Mouse (Mus musculus) thymus, adult 18-20 months (tissue): ENCODE measurements around the gene Miga2.

Experiments used
- DNase-seq, 2 experiments: peaks; one replicate each; pipeline ENCODE4 v3.0.0; 2022; ENCODE audit warnings: mixed read lengths in 2 of 2

The Miga2 gene

DNA sequence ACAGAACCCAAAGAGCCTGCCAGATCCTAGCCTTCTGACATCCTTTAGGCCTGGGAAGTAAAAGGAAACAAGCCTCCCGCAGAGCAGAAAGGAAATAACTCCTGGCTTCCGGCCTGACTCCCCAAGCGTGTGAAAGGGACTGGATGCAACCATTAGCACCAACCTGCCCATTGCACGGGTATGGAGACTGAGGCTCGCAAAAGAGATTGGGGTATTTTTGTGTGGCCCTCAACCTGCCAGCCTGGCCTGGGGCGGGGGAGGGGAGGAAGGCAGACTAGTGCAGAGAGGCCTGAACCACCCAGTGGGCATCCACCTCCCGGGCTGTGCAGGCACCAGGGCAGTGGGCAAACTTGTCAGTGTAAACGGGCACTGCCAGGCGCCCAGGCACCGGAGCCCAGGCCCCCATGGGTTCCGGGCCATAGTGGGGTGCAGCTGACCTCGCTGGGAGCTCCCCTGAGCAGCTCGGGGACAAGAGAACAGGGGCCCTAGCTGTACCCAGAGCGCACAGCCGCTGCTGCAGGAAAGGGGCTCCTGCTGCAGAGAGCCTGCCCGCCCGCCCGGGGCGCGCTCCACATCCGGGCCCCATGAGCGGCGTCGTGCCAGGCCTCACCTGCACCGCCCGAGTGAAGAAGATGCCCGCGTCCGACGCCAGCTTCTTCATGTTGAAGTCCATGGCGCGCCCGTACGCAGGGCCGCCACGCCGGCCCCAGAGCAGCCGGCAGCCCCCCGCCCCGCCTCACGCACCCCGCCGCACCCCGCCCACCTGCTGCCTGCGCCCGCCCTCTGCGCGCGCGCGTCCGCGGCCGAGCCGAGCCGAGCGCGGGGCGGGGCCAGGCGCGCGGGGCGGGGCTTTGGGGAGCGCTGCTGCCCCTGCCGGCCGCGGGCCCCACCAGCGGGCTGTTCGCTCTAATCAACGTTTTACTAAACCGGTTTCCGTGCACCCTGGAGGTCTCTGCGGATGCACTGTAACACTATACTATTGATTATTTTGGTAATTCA is 5.2 kb upstream of the Miga2 start, which contains the start of gene Sh3glb2:
Gene Sh3glb2, minus strand, starts transcription at position 805 of the 999 bp plus-strand sequence.
- peak; percentile 69 for DNase-seq

DNA sequence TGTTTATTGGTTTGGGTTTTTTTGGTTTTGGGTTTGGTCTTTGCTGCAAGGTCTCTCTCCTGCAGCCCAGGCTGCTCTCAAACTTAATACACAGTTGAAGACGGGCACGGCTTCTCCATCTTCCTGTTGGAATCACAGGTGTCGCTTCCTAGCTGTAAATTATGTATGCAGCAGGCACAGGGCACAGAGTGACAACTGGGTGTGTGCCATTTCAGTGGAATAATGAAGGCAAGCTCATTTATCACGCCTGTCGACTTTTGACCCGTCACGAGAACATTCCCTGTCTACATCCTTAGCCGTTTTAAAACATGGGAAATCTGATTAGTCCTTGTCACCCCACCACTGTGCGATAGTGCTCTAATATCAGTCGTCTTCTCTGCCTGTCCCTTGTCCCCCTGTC is 3.4 kb upstream of the Miga2 start:
- no peak for DNase-seq

- no peak for DNase-seq
Observed at GRCm38 (mm10) chr2:30362865-30363264, 1.2 kb upstream of the Miga2 start.

GRCm38 (mm10) chr2:30365281-30366069 is 1.4 kb downstream of the Miga2 start:
- no peak for DNase-seq

GRCm38 (mm10) chr2:30366203-30366602 is 2.2 kb downstream of the Miga2 start:
- DNase-seq = no peak

- DNase-seq = no peak
Observed at GRCm38 (mm10) chr2:30371544-30371943, 7.5 kb downstream of the Miga2 start.

GRCm38 (mm10) chr2:30372726-30373125 is 8.7 kb downstream of the Miga2 start:
- no peak for DNase-seq

DNA sequence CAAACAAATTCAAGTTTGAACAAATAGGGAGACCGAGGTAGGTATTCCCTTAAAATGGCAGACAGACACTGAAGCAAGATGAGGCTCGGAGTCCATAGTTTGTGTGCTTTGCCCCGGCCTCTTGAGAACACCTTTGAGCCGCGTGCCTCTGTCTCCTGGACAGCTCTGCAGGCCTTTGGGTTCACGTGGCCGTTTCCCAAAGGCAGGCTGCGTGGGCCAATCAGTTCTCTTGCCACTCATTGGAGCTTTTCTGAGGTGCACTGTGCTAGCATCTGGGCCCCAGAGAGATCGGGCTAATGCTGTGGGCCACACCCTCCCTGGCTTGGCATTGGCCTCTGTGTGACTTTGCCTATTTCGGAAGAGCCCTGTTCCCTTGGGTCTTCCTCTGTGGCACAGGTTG is 11.9 kb downstream of the Miga2 start:
- DNase-seq = no peak

DNA sequence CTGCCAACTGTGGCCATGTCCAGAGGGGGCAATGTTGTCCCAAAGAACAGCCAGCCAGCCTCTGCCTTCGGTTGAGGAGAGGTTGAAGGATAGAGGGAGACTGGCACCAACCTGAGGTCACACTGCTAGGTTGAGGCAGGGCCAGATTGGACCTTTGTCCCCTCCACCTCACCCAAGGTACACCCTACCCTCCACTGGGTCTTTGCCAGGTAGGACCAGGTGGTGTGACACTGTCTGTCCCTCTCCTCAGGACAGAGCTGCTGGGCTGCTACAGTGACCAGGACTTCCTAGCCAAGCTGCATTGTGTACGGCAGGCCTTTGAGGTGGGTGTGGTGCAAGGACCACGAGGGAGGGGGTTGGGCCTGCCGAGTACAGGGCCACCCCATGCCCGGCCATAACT is 13.7 kb downstream of the Miga2 start:
- no peak for DNase-seq

- DNase-seq = no peak
Observed at GRCm38 (mm10) chr2:30379307-30379706, 15.3 kb downstream of the Miga2 start.

DNA sequence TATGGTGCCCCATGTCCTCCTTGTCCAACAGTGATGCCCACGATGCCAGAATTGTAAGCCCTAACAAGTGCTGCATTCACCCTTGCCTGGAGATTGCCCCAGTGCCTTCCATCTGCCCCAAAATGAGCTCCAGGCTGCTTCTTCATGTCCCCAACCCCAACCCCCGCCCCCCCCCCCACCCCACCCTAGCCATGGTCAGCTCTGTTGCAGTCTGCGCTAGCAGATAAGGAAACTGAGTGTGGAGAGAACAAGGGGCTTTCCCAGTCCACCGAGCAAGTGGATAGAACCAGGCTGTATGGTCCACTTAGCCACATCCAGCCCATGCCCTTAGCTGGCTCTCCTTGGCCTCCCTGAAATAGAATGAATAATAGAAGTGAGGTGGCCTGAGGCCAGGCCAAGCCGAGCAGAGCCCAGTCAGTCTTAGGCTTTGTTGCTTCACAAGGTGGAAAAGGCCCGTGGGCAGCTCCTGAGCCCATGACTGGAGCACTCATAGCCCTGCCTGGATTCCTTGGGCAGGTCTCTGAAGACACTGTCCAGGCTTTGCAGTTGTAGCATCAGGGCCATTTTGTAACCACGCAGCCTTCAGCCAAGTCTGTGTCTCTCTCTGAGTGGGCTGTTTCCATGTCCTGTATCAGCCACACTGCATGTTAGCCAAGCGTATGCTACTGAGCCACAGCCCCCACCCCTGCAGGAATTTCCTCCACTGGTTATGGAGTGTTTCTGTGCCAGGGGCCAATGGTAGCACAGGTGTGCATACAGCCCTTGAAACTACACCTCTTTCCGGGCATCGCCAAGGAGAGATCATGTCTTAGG is 16.7 kb downstream of the Miga2 start:
- no peak for DNase-seq

GRCm38 (mm10) chr2:30381377-30381725 is 17.3 kb downstream of the Miga2 start:
- DNase-seq = no peak

DNA sequence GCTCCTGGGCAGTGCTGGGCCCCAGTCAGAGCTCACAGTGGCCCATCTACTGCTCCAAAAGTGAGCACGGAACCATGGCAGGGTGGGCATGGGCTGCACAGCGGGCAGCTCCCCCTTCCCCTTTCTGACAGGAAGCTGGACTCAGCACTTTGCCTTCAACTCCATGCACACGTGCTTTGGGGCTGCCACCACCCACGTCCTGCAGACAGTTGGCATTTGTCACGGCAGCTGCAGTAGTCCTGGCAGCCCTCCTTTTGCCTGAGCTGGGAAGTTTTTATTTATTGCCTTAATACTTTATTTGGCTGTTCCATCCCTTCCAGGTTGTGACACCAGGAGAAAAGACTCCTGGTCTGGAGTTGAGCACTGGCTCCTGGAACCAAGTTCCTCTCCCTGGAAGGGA is 20.8 kb downstream of the Miga2 start:
- no peak for DNase-seq

GRCm38 (mm10) chr2:30385591-30385990 is 21.6 kb downstream of the Miga2 start:
- no peak for DNase-seq

DNA sequence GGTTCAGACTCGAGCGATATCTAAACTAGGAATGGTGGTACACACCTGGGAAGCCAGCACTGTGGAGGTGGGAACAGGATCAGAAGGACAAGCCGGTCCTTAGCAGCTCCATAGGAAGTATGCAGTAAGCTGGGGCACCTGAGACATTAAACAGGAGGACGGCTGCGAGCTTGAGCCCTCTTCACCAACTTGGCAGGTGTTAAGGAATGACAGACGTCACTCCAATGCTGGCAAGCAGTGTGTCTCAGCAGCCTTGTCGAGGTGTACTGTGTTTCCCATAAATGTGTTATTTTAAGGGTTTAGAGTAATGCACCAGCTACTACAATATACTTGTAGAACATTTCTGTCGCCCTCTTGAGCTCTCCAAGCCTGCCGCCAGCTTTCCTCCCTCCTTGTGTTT is 22.9 kb downstream of the Miga2 start:
- no peak for DNase-seq

DNA sequence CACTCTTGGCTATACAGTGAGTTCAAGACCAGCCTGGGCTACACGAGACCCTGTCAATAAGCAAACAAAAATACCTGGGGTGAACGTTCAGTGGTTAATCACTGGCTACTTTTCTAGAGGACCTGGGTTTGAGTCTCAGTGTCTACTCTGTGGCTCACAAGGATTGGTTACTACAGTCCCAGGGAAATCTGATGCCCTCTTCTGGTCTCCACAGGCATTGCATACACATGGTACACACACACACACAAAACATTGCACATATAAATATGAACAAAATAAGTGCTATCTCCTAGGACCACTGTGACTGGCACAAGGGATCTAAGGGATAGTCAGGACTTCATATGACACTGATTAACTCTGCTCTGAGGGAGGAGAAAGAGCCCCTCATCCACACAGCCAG is 25.0 kb downstream of the Miga2 start:
- DNase-seq = no peak

- DNase-seq = peak; percentile 96 to 98
Observed at GRCm38 (mm10) chr2:30392114-30392576, 28.1 kb downstream of the Miga2 start, which contains the start of gene Dolpp1. Gene Dolpp1 (plus strand): TSS chr2:30392254.

- DNase-seq = peak; percentile 44 to 46
Observed at GRCm38 (mm10) chr2:30392577-30393369, 28.7 kb downstream of the Miga2 start.

DNA sequence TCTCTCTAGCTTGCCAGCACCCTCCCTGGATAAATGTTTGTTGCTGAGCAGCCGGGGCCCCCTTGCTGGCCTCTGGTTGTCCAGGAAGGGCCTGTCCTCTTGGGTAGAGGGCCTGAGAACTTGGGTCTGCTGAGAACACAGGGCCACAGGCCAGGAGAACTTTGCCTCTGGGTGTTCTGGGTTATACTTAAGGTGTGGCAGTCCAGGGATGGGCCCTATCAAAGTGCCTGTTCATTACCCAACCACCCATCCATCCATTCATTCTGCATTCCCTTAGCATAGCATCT is 29.3 kb downstream of the Miga2 start:
- DNase-seq = no peak

GRCm38 (mm10) chr2:30395757-30396156 is 31.7 kb downstream of the Miga2 start:
- no peak for DNase-seq

DNA sequence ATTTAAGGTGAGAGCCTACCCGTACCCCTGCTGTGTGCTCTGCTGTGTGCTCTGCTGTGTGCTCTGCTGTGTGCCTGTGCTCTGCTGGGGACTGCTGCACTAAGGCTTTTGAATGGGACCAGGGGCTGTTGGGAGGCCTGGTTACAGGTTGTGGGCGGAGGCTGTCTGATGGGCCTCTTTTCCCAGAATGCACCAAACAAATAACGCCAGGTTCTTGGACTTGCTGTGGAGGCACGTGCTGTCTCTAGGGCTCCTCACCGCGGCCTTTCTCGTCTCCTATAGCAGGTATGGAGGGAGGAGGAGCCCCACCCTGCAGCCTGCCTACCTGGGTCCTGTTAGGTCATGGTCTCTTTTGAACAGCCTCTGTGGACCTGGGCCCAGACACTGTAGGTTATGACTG is 32.2 kb downstream of the Miga2 start:
- no peak for DNase-seq

DNA sequence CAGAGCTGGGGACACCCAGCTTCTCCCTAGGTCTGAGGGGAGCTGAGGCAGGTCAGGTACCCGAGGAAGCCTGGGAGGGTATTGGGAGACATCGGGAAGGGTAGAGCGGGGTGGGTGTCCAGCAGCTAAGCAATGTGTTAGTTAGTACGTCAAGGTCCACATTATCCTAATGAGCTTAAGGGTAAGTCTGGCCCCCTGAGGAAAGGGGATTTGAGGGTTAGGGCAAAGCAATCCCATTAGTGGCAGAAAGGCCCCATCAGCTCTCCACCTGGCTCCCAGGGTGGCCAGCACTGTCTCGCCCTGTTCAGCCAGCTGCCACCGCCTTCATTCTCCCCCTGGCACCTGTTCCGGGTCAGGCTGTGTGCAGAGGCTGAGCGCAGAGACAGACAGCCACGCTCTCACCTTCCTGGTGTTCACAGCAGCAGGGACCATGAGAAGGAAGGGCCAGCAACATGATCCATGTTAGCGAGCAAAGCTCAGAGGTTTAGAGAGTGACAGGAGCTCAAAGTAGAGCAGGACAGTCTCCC is 34.0 kb downstream of the Miga2 start:
- DNase-seq = no peak
